Mouse (Mus musculus) CD4-positive, CD25-positive, alpha-beta regulatory T cell, adult 2 months (primary cell): ENCODE measurements around the gene Gmpr.
A peak's percentile ranks its signal among the peaks of the same experiment; 100 is the strongest.

ENCODE experiments used
- DNase-seq: peaks from one replicate; pipeline ENCODE4 v3.0.0-alpha.2; 2012; ENCODE audit warnings: low read depth, low spot score

Gene Gmpr

GRCm38 (mm10) chr13:45505546-45505945 lies 1.7 kb upstream of the Gmpr start:
- no peak for DNase-seq

- peak; percentile 2 for DNase-seq
Observed at GRCm38 (mm10) chr13:45508495-45508894, 1.3 kb downstream of the Gmpr start.

- DNase-seq = no peak
Observed at GRCm38 (mm10) chr13:45509366-45509765, 2.1 kb downstream of the Gmpr start.

- DNase-seq = no peak
Observed at GRCm38 (mm10) chr13:45511706-45512435, 4.6 kb downstream of the Gmpr start.

- no peak for DNase-seq
Observed at GRCm38 (mm10) chr13:45512531-45512930, 5.3 kb downstream of the Gmpr start.

GRCm38 (mm10) chr13:45513009-45513984 lies 6.1 kb downstream of the Gmpr start:
- DNase-seq = no peak

GRCm38 (mm10) chr13:45514115-45514514 lies 6.9 kb downstream of the Gmpr start:
- DNase-seq = no peak

- DNase-seq = no peak
Observed at GRCm38 (mm10) chr13:45514832-45515422, 7.7 kb downstream of the Gmpr start.

GRCm38 (mm10) chr13:45516501-45517393 lies 9.5 kb downstream of the Gmpr start:
- DNase-seq = no peak

- no peak for DNase-seq
Observed at GRCm38 (mm10) chr13:45524305-45524704, 17.1 kb downstream of the Gmpr start.

- DNase-seq = no peak
Observed at GRCm38 (mm10) chr13:45524791-45525435, 17.7 kb downstream of the Gmpr start.

GRCm38 (mm10) chr13:45526230-45526629 lies 19.0 kb downstream of the Gmpr start:
- no peak for DNase-seq

GRCm38 (mm10) chr13:45527232-45527964 lies 20.2 kb downstream of the Gmpr start:
- no peak for DNase-seq

GRCm38 (mm10) chr13:45528787-45529186 lies 21.5 kb downstream of the Gmpr start:
- no peak for DNase-seq

GRCm38 (mm10) chr13:45530754-45531153 lies 23.5 kb downstream of the Gmpr start:
- no peak for DNase-seq

- no peak for DNase-seq
Observed at GRCm38 (mm10) chr13:45535731-45536453, 28.6 kb downstream of the Gmpr start.

- DNase-seq = no peak
Observed at GRCm38 (mm10) chr13:45537110-45537509, 29.9 kb downstream of the Gmpr start.

- no peak for DNase-seq
Observed at GRCm38 (mm10) chr13:45538091-45538490, 30.8 kb downstream of the Gmpr start.

GRCm38 (mm10) chr13:45538532-45539204 lies 31.4 kb downstream of the Gmpr start:
- DNase-seq = peak; percentile 6
